Mouse (Mus musculus): ENCODE measurements at regions not wholly inside any gene's neighbourhood (a gene's known extent, or its start where the extent isn't known, plus 50 kb on each side); places are given as distances from the start of the nearest gene placed in this dataset.

- DNase-seq (ENCODE audit: low read depth, low spot score), result peak; percentile 72
- TF ChIP-seq HCFC1 (IDR thresholded peaks at IDR 0.05; ENCODE audit: low read depth, low read length) (no peak), JUND (IDR thresholded peaks at IDR 0.05; ENCODE audit: low read depth, low read length) (no peak), UBTF (IDR thresholded peaks at IDR 0.05; ENCODE audit: borderline replicate concordance, insufficient read depth, low read depth, low read length) (no peak), MYB (IDR thresholded peaks at IDR 0.05; ENCODE audit: low read depth, low read length) (no peak), MAZ (IDR thresholded peaks at IDR 0.05; ENCODE audit: low read depth, low read length) (no peak), SMC3 (IDR thresholded peaks at IDR 0.05; ENCODE audit: low read depth, low read length) (peak; percentile 89), MEF2A (IDR thresholded peaks at IDR 0.05; ENCODE audit: extremely low read depth, insufficient replicate concordance, low read depth, low read length, poor library complexity, severe bottlenecking) (no peak), CHD2 (IDR thresholded peaks at IDR 0.05; ENCODE audit: low read length) (no peak), ZC3H11A (IDR thresholded peaks at IDR 0.05; ENCODE audit: low read depth, low read length) (peak; percentile 76), RAD21 (IDR thresholded peaks at IDR 0.05; ENCODE audit: low read depth, low read length) (peak; percentile 92), NELFE (IDR thresholded peaks at IDR 0.05; ENCODE audit: low read depth, low read length) (no peak), E2F4 (IDR thresholded peaks at IDR 0.05; ENCODE audit: borderline replicate concordance, low read depth, low read length) (no peak), ZKSCAN1 (IDR thresholded peaks at IDR 0.05; ENCODE audit: low read depth, low read length) (no peak), CTCF (IDR thresholded peaks at IDR 0.05 in 2 of 3, conservative IDR thresholded peaks at IDR 0.05 in 1 of 3; ENCODE audit: control insufficient read depth in 1 of 3, insufficient read depth in 1 of 3, low read depth in 2 of 3, low read length in 3 of 3, poor library complexity in 1 of 3, severe bottlenecking in 1 of 3) (peak; percentile 66 to 90 (median 77)), ETS1 (IDR thresholded peaks at IDR 0.05; ENCODE audit: low read depth, low read length) (no peak), MYC (IDR thresholded peaks at IDR 0.05; ENCODE audit: low read depth, low read length) (peak; percentile 70; the same call in 1 of the 2 replicates)
- no peak overlapping the region for H3K27ac ChIP-seq (ENCODE audit: control insufficient read depth, low read depth, low read length)
Observed at GRCm38 (mm10) chr13:6471643-6472042, 76.3 kb upstream of the Pitrm1 start.

GRCm38 (mm10) chr13:6473401-6474190 lies 74.4 kb upstream of the Pitrm1 start:
- no peaks in the 10 kb centered on the region for H3K4me1 ChIP-seq (ENCODE audit: control insufficient read depth in 1 of 2, insufficient read depth in 2 of 2, low read length in 2 of 2)
- H3K9ac ChIP-seq (ENCODE audit: control insufficient read depth, low read depth, low read length, poor library complexity, severe bottlenecking), result no peak overlapping the region
- TF ChIP-seq MYB (IDR thresholded peaks at IDR 0.05; ENCODE audit: low read depth, low read length) (no peak), MEF2A (IDR thresholded peaks at IDR 0.05; ENCODE audit: extremely low read depth, insufficient replicate concordance, low read depth, low read length, poor library complexity, severe bottlenecking) (no peak), ELF1 (IDR thresholded peaks at IDR 0.05; ENCODE audit: low read depth, low read length) (no peak), POLR2AphosphoS5 (IDR thresholded peaks at IDR 0.05; ENCODE audit: borderline replicate concordance, low read depth, low read length) (no peak), CTCF (IDR thresholded peaks at IDR 0.05 in 2 of 3, conservative IDR thresholded peaks at IDR 0.05 in 1 of 3; ENCODE audit: control insufficient read depth in 1 of 3, insufficient read depth in 1 of 3, low read depth in 2 of 3, low read length in 3 of 3, poor library complexity in 1 of 3, severe bottlenecking in 1 of 3) (no peak), RCOR1 (IDR thresholded peaks at IDR 0.05; ENCODE audit: low read depth, low read length) (no peak), KAT2A (conservative IDR thresholded peaks at IDR 0.05; ENCODE audit: low read depth, low read length) (no peak), GABPA (IDR thresholded peaks at IDR 0.05; ENCODE audit: low read depth, low read length) (no peak), HCFC1 (IDR thresholded peaks at IDR 0.05; ENCODE audit: low read depth, low read length) (no peak), NELFE (IDR thresholded peaks at IDR 0.05; ENCODE audit: low read depth, low read length) (no peak), POLR2A (IDR thresholded peaks at IDR 0.05; ENCODE audit: control insufficient read depth in 1 of 2, insufficient read depth in 1 of 2, low read depth in 1 of 2, low read length in 2 of 2, poor library complexity in 1 of 2) (no peak), MYC (IDR thresholded peaks at IDR 0.05; ENCODE audit: low read depth, low read length) (no peak), MAFK (IDR thresholded peaks at IDR 0.05; ENCODE audit: borderline replicate concordance, low read depth, low read length) (no peak)
- no peaks in the 10 kb centered on the region for H3K79me2 ChIP-seq (ENCODE audit: control insufficient read depth, insufficient read depth, low read length, poor library complexity)
- no peak overlapping the region for H3K27ac ChIP-seq (ENCODE audit: control insufficient read depth, low read depth, low read length)
- no peaks in the 10 kb centered on the region for H3K36me3 ChIP-seq (ENCODE audit: control insufficient read depth in 1 of 2, insufficient read depth in 2 of 2, low read length in 2 of 2)
- H3K27me3 ChIP-seq (ENCODE audit: control insufficient read depth in 1 of 2, insufficient read depth in 2 of 2, low read length in 2 of 2), result no peaks in the 10 kb centered on the region
- no peaks in the 10 kb centered on the region for H3K9me3 ChIP-seq (replicated peaks; ENCODE audit: insufficient read depth, low read length)
- no peak overlapping the region for H3K4me3 ChIP-seq (ENCODE audit: control insufficient read depth in 1 of 2, insufficient read depth in 1 of 2, low read depth in 2 of 2, low read length in 2 of 2)
- no peak for DNase-seq (ENCODE audit: low read depth, low spot score)

More at GRCm38 (mm10) chr13:6471643-6472042, 76.3 kb upstream of the Pitrm1 start:
- Histone ChIP-seq H3K79me2 (ENCODE audit: control insufficient read depth, insufficient read depth, low read length, poor library complexity) (no peaks in the 10 kb centered on the region), H3K9me3 (replicated peaks; ENCODE audit: insufficient read depth, low read length) (no peaks in the 10 kb centered on the region), H3K27me3 (ENCODE audit: control insufficient read depth in 1 of 2, insufficient read depth in 2 of 2, low read length in 2 of 2) (no peaks in the 10 kb centered on the region), H3K4me1 (ENCODE audit: control insufficient read depth in 1 of 2, insufficient read depth in 2 of 2, low read length in 2 of 2) (no peaks in the 10 kb centered on the region), H3K36me3 (ENCODE audit: control insufficient read depth in 1 of 2, insufficient read depth in 2 of 2, low read length in 2 of 2) (no peaks in the 10 kb centered on the region), H3K9ac (ENCODE audit: control insufficient read depth, low read depth, low read length, poor library complexity, severe bottlenecking) (no peak overlapping the region), H3K4me3 (ENCODE audit: control insufficient read depth in 1 of 2, insufficient read depth in 1 of 2, low read depth in 2 of 2, low read length in 2 of 2) (no peak overlapping the region)
